Mouse (Mus musculus) hindbrain, embryonic 11.5 days (tissue): ENCODE measurements around the gene Ppp1r26. TPM values are rescaled to one million over a fixed set of nuclear protein-coding genes. Genes with fewer than 3 reads are reported as not detected.

Source experiments
- ATAC-seq: fragments of 200-750 bp; cut with Nextera tagmentation; 2 replicates; pipeline ENCODE4 v1.8.0; 2017; ENCODE audit warnings: mild to moderate bottlenecking, moderate TSS enrichment, moderate library complexity; ENCODE audit not compliant: low FRiP score
- DNase-seq: peaks from one replicate; pipeline ENCODE4 v3.0.0-alpha.2; 2015; ENCODE audit warnings: low spot score
- H3K27ac ChIP-seq: fragments of 300-500 bp; sonication (generic); 2 replicates; pipeline ENCODE4 v1.5.1; 2014; ENCODE audit warnings: mild to moderate bottlenecking, low read depth, low read length
- H3K27me3 ChIP-seq: fragments of 300-500 bp; sonication (generic); 2 replicates; pipeline ENCODE4 v1.6.1; 2014; ENCODE audit warnings: mild to moderate bottlenecking, low read length, moderate library complexity, mixed read lengths; ENCODE audit not compliant: control insufficient read depth, insufficient read depth
- H3K36me3 ChIP-seq: fragments of 300-500 bp; sonication (generic); 2 replicates; pipeline ENCODE4 v1.6.1; 2014; ENCODE audit warnings: mild to moderate bottlenecking, low read length, moderate library complexity, mixed read lengths; ENCODE audit not compliant: control insufficient read depth, insufficient read depth
- H3K4me1 ChIP-seq: fragments of 300-500 bp; sonication (generic); replicated peaks from 2 replicates; pipeline ENCODE4 v1.6.1; 2014; ENCODE audit warnings: low read length, mixed read lengths; ENCODE audit not compliant: control insufficient read depth, insufficient read depth
- H3K4me2 ChIP-seq: fragments of 300-500 bp; sonication (generic); replicated peaks from 2 replicates; pipeline ENCODE4 v1.6.1; 2014; ENCODE audit warnings: mild to moderate bottlenecking, low read depth, low read length
- H3K4me3 ChIP-seq: fragments of 300-500 bp; sonication (generic); 2 replicates; pipeline ENCODE4 v1.5.1; 2014; ENCODE audit warnings: low read depth, low read length
- H3K9ac ChIP-seq: fragments of 300-500 bp; sonication (generic); 2 replicates; pipeline ENCODE4 v1.6.1; 2014; ENCODE audit warnings: low read depth, low read length
- H3K9me3 ChIP-seq: fragments of 300-500 bp; sonication (generic); 2 replicates; pipeline ENCODE4 v1.6.1; 2016; ENCODE audit warnings: low read length; ENCODE audit not compliant: control insufficient read depth
- WGBS: fragments of 180-500 bp; shearing (Covaris S2); extraction: QIAGEN DNeasy Blood & Tissue Kit; methylation state at CpG from one replicate; pipeline ENCODE4 v1.1.7; 2014; 5-methylcytosine and 5-hydroxymethylcytosine counted together
- polyA plus RNA-seq: library from polyadenylated mRNA; unstranded; fragments of >200 nt; fragmentation: Nextera tagmentation; extraction: Ambion mirVana; gene quantifications from 2 replicates; pipeline ENCODE4 v1.2.1, GENCODE M21; 2014

The Ppp1r26 gene
- polyA plus RNA-seq, 1 experiment from 2014 or later, result 3.4 TPM

DNA sequence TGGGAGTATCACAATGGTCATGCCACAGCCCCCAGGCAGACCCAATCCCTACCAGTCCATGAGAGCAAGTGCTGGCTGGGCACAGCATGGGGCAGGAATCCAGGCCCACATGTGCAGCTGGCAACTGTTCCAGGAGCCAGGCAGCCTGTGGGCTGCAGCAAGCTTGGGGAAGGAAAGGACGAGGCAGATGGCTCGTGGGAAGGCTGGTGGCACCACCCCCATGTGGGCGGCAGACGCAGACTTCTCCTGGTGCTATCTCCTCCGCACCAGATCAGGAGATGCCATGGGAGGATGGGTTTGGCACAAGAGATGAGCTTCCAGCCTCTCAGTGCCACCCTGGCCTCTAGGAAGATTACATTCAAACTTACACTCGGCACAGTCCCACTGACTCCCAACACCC, 33.7 kb upstream of the Ppp1r26 start:
- Histone ChIP-seq H3K9ac (no peak overlapping the region), H3K4me2 (no peak overlapping the region), H3K27ac (no peak overlapping the region), H3K9me3 (no peaks in the 10 kb centered on the region), H3K36me3 (no peaks in the 10 kb centered on the region), H3K27me3 (no peaks in the 10 kb centered on the region), H3K4me3 (no peak overlapping the region), H3K4me1 (peaks cover 2% of the 10 kb centered on the region; the same call in 1 of the 2 replicates)
- ATAC-seq, result no peak
- 89% methylated on average over 6 of the region's 6 CpGs for WGBS
- no peak for DNase-seq

DNA sequence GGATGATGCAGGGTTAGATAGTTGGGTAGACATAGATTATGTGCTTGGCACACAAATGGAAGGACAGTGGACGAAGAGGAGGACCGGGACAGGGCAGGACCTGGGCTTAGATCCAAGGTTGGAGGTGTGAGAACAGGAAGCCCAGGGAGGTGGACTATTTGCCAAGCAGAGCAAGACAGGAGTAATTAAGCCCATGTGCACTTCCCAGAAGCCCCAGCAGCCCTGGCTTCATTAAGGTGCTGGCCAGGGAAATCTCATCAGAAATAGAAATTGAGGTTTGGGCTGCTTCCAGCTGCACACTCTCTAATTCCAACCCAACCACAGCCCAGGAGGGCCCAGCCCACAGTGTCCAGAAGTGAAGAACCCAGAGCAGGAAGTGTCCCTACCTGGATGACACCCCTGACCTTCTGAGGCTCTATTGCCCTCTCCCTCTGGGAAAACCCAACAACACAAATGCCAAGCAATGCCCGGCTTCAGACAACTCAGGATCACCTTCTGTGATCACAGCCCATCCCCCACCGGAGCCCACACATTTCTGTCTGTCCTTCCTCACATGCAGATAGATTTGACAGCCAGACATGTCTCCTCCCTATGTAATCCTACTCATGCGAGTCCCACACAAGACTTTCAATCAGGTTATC, 32.4 kb upstream of the Ppp1r26 start:
- H3K9ac ChIP-seq, result no peak overlapping the region
- ATAC-seq (no peak), DNase-seq (no peak)
- no peaks in the 10 kb centered on the region for H3K36me3 ChIP-seq
- 0 out of 2 replicates have a peak, but pooled peaks cover 2% of the 10 kb centered on the region for H3K4me1 ChIP-seq
- H3K4me3 ChIP-seq, result no peak overlapping the region
- H3K27ac ChIP-seq, result no peak overlapping the region
- WGBS, result 92% methylated on average over 5 of the region's 5 CpGs
- H3K4me2 ChIP-seq, result no peak overlapping the region
- no peaks in the 10 kb centered on the region for H3K27me3 ChIP-seq
- H3K9me3 ChIP-seq, result no peaks in the 10 kb centered on the region

DNA sequence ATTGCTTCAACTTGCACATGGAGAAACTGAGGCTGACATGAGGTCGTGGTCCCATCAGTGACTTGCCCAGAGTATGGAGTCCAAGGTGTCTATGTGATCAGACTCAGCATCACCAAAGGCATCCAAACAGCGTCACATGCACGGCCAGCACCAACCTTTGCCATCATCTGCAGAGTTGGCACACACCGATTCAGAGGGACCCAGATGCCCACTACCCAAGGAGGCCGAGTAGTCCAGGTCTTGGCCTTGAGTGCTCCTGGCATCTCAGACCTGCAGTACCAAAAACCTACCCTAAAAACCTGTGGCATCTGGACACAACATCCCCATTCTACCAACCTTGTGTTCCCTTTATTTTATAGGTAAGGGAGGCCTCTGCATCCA, 31.9 kb upstream of the Ppp1r26 start:
- Histone ChIP-seq H3K36me3 (no peaks in the 10 kb centered on the region), H3K4me2 (no peak overlapping the region), H3K9me3 (no peaks in the 10 kb centered on the region), H3K4me1 (0 out of 2 replicates have a peak, but pooled peaks cover 2% of the 10 kb centered on the region), H3K4me3 (no peak overlapping the region), H3K9ac (no peak overlapping the region), H3K27ac (no peak overlapping the region), H3K27me3 (no peaks in the 10 kb centered on the region)
- ATAC-seq (no peak), DNase-seq (no peak)
- 93% methylated on average over 5 of the region's 5 CpGs for WGBS

DNA sequence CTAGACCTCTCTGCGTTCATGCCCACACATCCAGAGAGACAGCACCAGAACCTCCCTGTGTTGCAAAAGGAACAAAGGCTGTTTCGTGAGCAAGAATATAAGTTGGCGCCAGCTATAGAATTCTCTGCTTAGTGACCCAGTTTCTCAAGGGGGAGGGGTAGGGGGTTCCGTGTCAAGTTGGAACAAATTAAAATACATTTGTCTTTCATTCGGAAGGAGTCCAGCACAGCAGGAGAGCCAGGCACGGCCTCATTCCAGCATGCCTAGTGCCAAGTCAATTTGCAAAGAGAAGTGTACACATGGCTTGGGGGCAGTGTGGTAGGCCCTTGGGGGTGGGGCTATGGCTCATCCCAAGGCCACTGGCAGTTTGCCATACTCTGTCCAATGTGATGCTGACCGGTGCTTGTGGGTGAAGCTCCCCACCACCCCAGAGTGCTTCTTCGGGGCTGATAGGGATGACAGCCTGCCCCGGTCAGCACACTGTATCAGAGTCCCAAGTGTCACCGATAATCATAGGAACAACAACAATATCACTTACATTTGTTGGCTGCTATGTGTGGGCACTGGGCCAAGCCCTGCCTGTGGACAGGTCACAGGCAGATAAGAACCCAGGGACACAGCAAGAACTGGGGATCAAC, 31.1 kb upstream of the Ppp1r26 start:
- 64% methylated on average over 10 of the region's 10 CpGs for WGBS
- 0 out of 2 replicates have a peak, but pooled peaks cover 2% of the 10 kb centered on the region for H3K4me1 ChIP-seq
- no peaks in the 10 kb centered on the region for H3K27me3 ChIP-seq
- ATAC-seq (no peak), DNase-seq (no peak)
- no peaks in the 10 kb centered on the region for H3K36me3 ChIP-seq
- H3K4me3 ChIP-seq, result no peak overlapping the region
- H3K27ac ChIP-seq, result no peak overlapping the region
- H3K9me3 ChIP-seq, result no peaks in the 10 kb centered on the region
- no peak overlapping the region for H3K9ac ChIP-seq
- no peak overlapping the region for H3K4me2 ChIP-seq

DNA sequence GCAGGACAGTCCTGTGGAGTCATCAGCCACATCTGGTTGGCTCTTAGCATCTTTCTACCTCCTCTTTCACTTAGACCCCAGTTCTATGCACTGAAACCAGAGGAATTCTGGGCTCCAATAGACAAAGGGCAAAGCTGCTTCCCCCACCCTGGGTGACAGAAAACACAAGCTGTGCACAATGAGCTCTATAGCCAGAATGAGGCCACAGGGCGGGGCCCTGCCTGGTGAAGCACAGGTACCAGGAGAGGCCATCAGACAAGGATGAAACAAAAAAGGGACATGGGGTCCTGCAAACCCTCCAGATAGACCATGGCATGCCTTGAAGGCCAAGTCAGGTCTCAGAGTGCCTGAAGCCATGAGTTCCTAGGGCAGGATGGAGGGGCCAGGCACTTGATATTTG, 30.1 kb upstream of the Ppp1r26 start:
- no peak for ATAC-seq
- Histone ChIP-seq H3K4me3 (no peak overlapping the region), H3K27me3 (no peaks in the 10 kb centered on the region), H3K9ac (no peak overlapping the region), H3K27ac (no peak overlapping the region), H3K9me3 (no peaks in the 10 kb centered on the region), H3K4me1 (0 out of 2 replicates have a peak, but pooled peaks cover 2% of the 10 kb centered on the region), H3K36me3 (no peaks in the 10 kb centered on the region), H3K4me2 (no peak overlapping the region)
- DNase-seq, result no peak
- WGBS, result 100% methylated on average over 1 of the region's 1 CpGs

DNA sequence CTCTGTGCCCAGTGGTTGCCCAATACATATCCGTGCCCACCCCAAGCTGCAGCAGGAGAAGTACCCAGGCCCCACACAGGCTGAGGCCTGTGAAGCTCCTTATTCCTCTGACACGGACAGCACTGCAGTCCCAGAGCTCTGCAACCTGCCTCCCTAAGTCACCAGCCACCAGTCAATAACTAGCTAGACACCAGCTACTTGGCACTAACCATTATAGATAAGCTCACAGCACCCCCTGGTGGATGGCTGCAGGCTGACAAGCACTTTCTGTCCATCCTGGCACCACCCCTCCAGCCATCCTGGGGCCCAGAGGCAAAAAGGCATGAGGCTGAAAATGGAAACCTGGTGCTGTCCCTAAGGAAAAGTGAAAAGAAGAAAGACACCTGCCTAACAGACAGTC, 28.6 kb upstream of the Ppp1r26 start:
- ATAC-seq, result peak; percentile 35; the same call in 1 of the 2 replicates
- H3K4me2 ChIP-seq, result no peak overlapping the region
- WGBS, result 58% methylated on average over 2 of the region's 2 CpGs

DNA sequence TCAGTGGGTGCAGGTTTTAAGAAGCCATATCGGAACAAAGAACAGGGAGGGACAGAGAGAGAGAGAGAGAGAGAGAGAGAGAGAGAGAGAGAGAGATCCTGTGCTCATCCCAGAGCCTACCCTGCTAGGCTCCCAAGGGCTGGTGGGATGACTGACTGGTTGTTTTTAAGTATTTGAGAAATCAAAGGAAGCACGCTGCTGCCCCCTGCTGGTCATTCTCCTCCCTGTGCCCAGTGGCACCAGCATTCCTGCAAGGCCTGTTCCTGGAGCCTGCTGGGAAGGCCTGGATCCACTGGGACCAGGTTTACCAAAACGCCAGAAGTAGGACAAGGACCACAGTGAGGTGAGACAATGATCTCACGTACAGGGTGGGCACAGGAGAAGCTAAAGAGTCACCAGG, 26.7 kb upstream of the Ppp1r26 start:
- H3K4me3 ChIP-seq, result no peak overlapping the region
- H3K27me3 ChIP-seq, result no peaks in the 10 kb centered on the region
- 0 out of 2 replicates have a peak, but pooled peaks cover 2% of the 10 kb centered on the region for H3K4me1 ChIP-seq
- no peak; the same call in 1 of the 2 replicates for ATAC-seq
- no peaks in the 10 kb centered on the region for H3K9me3 ChIP-seq
- H3K4me2 ChIP-seq, result no peak overlapping the region
- DNase-seq, result peak; percentile 95
- H3K27ac ChIP-seq, result no peak overlapping the region
- no peaks in the 10 kb centered on the region for H3K36me3 ChIP-seq
- 17% methylated on average over 4 of the region's 4 CpGs for WGBS
- H3K9ac ChIP-seq, result no peak overlapping the region

More for the DNA sequence above, 28.6 kb upstream of the Ppp1r26 start:
- no peak overlapping the region for H3K9ac ChIP-seq
- no peak overlapping the region for H3K27ac ChIP-seq
- no peaks in the 10 kb centered on the region for H3K27me3 ChIP-seq
- no peak overlapping the region for H3K4me3 ChIP-seq
- DNase-seq, result peak; percentile 92
- no peaks in the 10 kb centered on the region for H3K9me3 ChIP-seq
- H3K36me3 ChIP-seq, result no peaks in the 10 kb centered on the region
- 0 out of 2 replicates have a peak, but pooled peaks cover 2% of the 10 kb centered on the region for H3K4me1 ChIP-seq

DNA sequence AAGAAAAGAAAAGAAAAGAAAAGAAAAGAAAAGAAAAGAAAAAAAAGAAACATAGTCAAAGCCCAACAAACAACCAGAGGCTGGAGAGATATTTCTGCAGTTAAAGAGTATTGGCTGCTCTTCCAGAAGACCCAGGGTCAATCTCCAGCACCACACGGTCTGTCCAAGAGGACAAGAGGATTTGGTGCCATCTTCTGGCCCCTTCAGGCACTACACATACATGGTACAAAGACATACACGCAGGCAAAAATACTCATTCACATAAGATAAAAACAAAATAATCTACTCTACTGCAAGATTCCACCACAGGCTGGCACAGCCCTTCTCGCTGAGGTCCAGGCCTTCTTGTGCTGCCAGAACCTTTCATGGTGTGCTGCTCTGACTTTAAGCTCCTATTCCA, 23.4 kb upstream of the Ppp1r26 start:
- no peak for ATAC-seq
- Histone ChIP-seq H3K4me1 (no peaks in the 10 kb centered on the region), H3K4me2 (no peak overlapping the region), H3K27me3 (no peaks in the 10 kb centered on the region), H3K36me3 (no peaks in the 10 kb centered on the region), H3K9ac (no peak overlapping the region), H3K9me3 (no peaks in the 10 kb centered on the region), H3K27ac (no peak overlapping the region), H3K4me3 (no peak overlapping the region)
- WGBS, result 23% methylated on average over 3 of the region's 3 CpGs
- DNase-seq, result peak; percentile 65

DNA sequence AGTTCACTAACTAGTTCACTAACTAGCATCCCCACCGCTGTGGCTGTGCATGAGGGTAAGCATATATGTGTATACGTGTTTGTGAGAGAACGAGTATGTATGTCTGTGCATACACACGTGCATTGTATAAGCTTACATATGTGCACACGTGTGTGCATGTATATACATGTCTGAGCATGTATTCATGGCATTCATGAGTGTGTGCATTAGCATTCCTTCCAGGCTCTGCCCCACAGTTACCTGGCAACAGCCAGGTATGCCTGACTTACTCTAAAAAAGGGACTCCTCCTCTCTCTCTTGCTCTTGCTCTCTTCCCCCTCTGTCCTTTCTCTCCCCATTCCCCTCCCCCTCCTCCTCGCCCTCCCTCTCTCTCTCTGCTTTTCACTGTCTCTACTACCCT, 19.4 kb upstream of the Ppp1r26 start:
- Histone ChIP-seq H3K9ac (no peak overlapping the region), H3K27ac (no peak overlapping the region), H3K4me3 (no peak overlapping the region), H3K36me3 (no peaks in the 10 kb centered on the region), H3K27me3 (no peaks in the 10 kb centered on the region), H3K4me1 (no peaks in the 10 kb centered on the region), H3K9me3 (no peaks in the 10 kb centered on the region), H3K4me2 (no peak overlapping the region)
- DNase-seq, result no peak
- 79% methylated on average over 6 of the region's 6 CpGs for WGBS
- no peak for ATAC-seq
